Mouse (Mus musculus): Measurements from ENCODE around the gene Nmnat2.
A peak's percentile ranks its signal among the peaks of the same experiment; 100 is the strongest.

Gene Nmnat2

DNA sequence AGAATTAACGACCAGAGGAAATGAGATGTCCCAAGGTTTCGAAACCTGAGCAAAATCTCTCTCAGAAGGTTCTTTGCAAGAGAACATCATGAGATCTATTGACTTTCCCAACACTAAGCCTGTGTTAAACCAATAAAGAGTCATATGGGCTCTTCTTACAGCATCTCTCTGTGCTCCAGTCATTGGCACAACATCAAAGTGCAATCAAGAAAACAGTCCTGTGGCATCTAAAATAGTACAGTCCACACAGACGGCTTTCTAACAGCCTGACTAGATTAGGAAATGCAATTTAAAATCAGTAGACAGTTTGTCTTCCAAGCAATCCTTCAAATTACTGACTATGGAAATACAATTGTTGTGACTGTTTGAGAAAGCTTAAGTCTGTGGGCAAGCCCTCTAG is 32.2 kb downstream of the Nmnat2 start:
- no peak for DNase-seq

- DNase-seq: no peak
These were observed 35.3 kb downstream of the Nmnat2 start for GRCm38 (mm10) chr1:152990067-152990466.

DNA sequence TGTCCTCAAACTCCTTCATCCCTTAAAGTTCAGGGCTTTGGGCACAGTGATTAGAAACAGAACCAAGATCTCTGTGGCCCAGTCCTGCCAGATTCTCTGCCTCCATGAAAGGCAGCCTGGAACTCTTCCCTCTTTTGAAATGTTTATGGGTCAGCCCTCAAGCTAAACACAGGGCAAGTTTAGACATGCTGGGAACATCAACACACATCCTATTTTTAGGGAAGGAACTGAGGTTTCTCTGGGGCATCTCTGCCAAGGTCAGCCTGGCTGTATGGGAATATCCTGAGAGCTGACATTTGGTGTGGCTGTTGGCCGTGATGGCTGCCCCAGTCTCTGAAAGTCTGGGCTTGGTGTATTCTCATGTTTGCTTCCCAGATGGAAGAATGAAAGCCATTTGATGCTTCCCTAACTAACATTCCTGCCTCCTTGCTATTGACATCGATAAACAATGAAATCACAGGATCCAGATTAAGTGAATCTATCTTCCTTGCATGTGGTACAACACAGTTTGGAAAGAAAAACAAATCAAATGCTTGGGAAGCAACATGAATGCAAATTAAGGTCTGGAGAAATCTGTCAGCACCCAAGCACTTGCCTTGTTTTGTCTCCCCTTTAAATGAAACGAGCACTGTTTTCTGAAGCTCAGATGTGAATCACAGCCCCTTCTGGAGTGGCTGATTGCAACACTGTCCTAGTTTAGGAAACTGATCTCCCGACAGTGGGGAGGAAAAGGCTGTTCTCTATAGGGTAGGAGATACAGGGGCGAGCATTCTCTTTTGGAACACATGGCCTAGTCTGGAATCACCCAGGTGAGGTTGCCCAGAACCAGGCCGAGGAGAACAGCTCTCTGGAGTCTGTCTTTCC is 37.7 kb downstream of the Nmnat2 start:
- no peak for DNase-seq

DNA sequence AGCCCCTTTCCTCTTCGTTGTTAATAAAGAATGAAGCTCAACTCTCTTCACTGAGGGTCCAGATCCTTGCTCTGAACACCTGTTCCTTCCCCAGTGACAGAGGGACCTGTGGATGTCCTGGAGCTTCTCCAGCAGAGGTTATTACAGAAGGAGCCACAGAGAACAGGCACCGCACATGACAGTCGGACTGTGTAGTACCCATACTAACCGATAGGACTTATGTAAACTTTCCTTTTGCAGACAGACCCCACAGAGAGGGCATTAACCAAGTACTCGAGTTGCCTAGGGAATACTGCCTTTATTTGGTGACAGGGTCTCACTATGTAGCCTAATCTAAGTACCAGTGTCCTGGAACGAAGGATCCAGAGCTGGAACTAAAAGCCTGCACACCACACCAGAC is 39.0 kb downstream of the Nmnat2 start:
- no peak for DNase-seq

- DNase-seq: peak in 1 of 2 experiments; percentile 5
These were observed 45.2 kb downstream of the Nmnat2 start for GRCm38 (mm10) chr1:152999983-153000382.

GRCm38 (mm10) chr1:153000486-153001228 is 45.9 kb downstream of the Nmnat2 start:
- no peak for DNase-seq

GRCm38 (mm10) chr1:153002295-153003050 is 47.7 kb downstream of the Nmnat2 start:
- DNase-seq: no peak

- no peak for DNase-seq
These were observed 49.7 kb downstream of the Nmnat2 start for GRCm38 (mm10) chr1:153004472-153004871.

GRCm38 (mm10) chr1:153006054-153006453 is 51.3 kb downstream of the Nmnat2 start:
- DNase-seq: no peak

DNA sequence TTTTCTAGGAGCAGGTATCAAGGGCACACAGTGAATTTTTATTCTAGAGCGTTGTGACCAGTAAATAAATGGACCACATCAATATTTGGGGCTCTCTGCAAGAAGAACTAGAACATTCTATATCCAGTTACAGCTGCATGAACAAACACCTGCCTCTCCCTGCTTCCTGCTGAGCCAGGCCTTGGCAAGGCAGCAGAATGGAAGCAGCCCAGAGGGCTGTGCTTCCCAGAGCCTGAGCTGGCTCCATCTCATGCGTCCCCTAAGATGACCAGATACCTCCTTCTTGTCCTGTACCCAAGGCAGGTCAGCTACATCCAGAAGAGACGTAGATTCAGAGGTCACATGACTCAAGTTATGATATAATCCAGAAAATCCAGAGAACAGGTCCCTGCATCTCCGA is 52.0 kb downstream of the Nmnat2 start:
- DNase-seq: no peak

DNA sequence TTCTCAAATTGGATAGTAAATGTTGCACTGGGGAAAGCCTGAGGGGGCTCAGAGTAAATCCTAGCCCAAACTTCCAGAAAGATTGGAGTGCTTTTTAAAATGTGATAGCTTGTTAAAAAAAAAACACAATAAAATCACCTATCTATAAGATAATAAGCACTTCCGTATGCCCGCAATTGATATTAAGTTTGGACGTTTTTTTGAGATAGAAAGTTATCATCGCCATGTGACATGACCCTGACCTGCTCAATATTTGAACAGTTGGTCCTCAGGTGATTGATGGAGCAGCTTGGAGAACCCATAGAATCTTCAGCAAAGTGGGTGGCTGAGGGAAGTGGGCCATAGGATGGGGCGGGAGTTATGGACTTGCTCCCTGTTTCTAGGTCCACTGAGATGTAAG is 52.5 kb downstream of the Nmnat2 start:
- DNase-seq: no peak

- no peak for DNase-seq
These were observed 53.0 kb downstream of the Nmnat2 start for GRCm38 (mm10) chr1:153007824-153008223.

DNA sequence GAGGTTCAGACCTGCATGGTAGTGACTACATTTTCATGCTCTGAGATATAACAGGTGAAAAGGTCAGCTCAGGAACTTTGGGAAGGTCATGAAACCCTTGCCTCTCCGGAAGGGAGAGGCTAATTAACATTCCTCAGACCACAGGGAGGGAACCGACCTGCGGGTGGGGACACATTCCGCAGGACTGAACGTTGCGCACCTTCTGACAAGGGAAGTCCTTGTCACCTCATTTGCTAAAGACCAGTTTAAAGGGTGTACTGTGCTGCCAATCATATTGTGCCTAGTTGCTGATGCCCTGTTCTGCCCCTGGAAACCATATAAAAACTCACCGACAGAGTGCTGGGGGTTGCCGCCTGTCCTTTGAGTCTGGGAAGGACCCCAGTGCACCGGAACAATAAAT is 54.5 kb downstream of the Nmnat2 start:
- DNase-seq: no peak

DNA sequence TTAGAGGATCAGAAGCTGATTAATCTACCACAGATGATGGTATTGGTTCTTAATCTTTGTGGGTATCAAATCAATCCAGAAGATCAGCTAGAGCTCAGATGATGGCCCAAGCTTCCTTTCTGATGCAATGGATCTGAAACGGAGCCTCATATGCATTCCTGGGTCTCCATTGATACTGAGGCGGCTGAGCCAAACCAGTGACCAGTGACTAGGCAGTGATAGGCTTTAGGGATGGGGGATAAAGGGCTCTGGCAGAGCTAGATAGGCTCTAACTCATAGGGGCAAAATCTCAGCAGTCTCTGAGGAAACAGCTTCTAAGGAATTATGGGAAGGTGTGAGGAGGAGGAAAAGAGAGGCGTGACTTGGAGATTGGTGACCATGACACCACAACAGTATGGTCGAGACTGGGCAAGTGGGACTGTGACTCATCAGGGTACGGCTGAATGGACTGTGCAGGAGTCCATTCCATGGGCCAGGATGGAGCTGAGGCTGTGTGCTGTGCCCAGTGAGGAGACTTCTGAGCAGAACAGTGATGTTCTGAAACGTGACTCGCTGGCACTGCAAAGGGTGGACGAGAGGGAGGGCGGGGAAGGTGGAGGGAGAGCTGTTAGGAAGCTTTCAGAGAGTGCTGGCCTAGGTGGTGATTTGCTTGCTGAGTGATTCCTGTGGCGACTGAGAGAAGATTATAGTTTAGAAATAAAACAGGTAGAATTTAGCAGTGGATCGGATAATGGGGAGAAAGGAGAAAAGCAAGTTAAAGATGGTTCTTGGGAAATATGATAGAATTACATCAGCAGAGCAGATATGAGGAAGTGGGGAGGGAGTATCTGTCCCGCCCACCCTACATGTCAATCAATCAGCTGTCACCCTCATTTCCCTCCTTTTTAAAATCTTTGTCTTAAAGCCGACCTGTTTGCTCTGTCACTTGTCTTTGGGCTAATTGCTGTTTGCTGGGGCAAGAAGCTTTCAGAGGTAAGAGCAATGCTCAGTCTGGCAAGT is 55.9 kb downstream of the Nmnat2 start:
- no peak for DNase-seq

DNA sequence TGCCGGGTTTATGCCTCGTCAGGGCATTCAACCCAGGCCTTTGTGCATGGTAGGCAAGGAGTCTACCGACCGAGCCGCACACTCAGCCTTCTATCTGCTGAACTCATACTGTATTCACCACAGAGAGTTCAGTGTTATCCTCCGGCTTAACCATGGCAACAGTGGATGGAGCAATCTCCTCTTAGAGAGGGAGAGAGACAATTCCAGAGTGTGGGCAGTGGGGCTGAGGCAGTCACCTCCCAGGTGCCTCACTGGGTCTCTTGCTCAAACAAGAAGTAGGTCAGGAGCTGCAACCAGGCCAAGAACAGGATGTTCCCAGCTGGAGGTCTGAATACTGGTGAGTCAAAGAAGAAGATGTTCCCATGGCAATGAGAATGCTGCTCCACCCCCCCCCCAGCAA is 56.8 kb downstream of the Nmnat2 start:
- no peak for DNase-seq

DNA sequence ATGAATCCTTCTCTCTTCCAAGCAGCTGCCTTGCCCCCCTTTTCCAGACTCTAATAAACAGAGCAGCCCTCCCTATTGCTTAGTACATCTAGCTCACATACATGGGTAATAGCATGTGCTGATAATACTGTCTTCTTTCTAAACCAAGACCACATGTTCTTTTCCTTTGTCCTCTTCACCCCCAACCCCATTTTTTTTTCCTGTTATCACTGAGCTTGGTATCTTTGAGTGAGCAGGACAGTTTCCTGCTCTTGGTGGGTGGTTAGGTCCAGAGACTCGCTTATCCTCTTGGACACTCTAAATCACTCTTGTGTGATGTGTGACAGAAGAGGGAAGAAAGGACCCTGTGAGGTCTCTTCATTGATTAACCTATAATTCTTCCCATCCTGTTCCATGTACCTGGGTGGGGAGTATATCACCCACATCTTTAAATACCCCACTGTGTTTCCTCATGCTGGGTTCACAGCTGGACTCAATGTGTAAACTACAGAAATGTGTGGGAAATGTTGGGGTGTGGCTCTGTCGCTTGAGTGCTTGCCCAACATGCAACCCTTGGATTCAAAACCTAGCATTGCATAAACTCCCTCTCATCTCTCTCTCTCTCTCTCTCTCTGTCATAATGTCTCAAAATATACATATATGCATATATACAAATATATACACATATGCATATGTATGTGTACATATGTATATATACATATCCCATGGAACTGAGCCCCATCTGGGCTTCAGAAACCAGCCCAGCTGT is 58.9 kb downstream of the Nmnat2 start:
- DNase-seq: no peak

DNA sequence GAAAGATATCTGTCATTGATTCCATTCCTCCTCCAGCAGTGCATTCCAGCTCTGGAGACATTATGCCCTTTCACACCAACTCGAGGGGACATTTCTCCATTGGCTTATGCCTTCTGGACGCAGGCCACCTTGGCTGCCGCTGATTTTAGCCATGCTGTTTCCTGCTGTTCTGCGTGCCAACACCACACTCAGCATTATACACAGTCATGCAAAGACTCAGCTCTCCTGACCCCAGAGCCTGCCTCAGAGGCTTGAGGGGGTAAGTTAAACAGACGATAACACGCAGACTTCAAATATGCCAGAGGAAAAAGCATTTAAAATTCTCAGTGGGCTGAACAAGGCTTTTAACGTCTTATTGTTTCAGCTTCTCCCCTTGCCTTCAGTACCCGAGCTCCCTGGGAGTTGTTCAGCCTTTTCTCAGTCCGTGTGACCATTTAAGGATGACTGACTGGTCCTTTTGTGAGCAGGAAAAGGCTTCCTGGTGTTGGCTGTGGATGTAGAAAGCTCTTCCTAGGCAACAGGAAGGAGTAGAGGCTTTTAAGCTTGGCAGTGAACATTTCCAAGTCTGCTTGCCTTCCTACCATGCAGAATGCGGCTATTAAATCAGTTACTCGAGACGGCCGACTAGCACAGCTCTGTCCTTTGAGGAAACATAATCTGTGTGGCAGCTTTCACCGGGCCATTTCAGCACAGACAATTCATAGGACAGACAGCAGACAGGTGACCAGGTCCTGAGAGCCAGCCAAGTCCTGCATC is 59.8 kb downstream of the Nmnat2 start:
- DNase-seq: no peak

DNA sequence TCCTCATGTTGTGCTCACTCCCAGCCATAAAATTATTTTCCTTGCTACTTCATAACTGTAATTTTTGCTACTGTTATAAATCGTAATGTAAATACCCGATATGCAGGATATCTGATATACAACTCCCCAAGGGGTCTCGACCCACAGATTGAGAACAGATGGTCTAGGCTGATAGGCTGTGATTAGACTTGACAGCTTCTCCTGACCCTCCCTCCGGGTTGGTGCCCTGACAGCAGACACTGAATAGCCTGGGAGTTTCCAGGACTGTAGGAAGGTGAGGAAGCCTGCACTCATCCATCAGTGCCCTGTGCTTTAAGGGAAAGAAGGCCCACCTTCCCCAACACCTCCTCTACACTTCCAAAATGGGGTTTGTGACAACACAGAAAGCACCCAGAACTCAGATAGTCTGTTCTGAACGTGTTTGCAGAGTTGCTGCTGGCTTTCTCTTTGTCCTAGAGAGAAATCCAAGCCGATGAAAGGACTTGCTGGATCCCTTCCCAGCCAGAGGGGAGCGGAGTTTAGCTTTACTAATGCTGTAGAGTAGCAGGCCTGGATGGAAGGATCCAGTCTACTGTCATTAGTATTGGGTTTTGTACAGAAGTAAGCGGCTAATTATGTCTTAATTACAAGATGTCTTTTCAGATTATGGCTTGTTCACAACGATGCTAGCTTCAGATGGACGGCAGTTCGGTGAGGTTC is 61.8 kb downstream of the Nmnat2 start:
- no peak for DNase-seq

DNA sequence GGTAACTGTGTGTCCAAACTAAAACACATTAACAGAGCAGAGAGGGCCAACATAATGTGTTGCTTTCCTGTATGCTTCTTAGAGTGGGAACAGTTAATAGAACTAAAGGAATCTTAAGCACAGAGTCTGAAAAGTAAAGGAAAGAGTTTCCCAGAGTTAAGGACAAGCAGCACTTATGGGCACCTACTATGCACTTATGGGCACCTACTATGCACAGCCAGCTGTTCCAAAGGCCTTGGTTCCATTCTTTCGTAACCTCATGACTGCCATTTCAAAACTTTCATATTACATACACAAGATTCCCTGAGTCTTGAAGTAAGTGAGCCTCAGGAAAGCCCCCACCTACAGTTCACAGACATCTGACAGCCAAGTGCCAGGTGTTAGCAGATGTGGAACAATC is 64.3 kb downstream of the Nmnat2 start:
- no peak for DNase-seq

DNA sequence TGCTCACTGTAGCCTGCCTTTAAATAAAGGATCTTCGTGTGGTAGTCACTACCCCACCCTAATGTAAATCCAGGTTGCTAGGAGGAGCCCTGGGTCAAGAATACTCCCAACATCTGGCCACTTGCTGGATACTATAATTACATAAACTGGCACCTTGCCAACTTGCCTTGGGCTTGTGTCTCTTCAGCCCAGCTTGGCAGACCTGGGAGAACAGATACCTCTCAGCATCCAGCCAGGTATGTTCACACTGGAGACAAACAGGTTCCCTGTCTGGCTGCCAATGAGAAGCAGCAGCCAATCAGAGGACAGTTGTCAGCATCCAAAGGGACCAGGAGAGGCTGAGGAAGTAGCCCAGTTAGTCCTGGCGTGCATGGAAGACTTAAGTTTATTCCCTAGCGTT is 64.8 kb downstream of the Nmnat2 start:
- DNase-seq: no peak

Measured in thymus, postnatal 36 days (tissue).